Mouse (Mus musculus): ENCODE data around the gene Gata2. TPM values are rescaled to one million over a fixed set of nuclear protein-coding genes. Genes with fewer than 3 reads are reported as not detected.

Gene Gata2
- total and polyA plus RNA-seq, 2 experiments from 2014 or later = 2.3 to 4.6 TPM

- no peak for DNase-seq
- H3K4me1 ChIP-seq (ENCODE audit: insufficient read depth) = no peaks in the 10 kb centered on the region
- no peak overlapping the region for H3K27ac ChIP-seq (ENCODE audit: low read depth, low read length)
- H3K4me2 ChIP-seq (ENCODE audit: low read depth) = no peak overlapping the region
- ATAC-seq = no peak
- H3K9ac ChIP-seq = no peak overlapping the region
- no peak overlapping the region for H3K4me3 ChIP-seq (ENCODE audit: low read depth, low read length)
- TF ChIP-seq CTCF (IDR thresholded peaks at IDR 0.05; ENCODE audit: low read depth) = no peak
- WGBS = 7% methylated on average over 25 of the region's 25 CpGs
- peaks cover 82% of the 10 kb centered on the region for H3K27me3 ChIP-seq (ENCODE audit: insufficient read depth, low read length)
- no peaks in the 10 kb centered on the region for H3K9me3 ChIP-seq (ENCODE audit: low read length)
- no peaks in the 10 kb centered on the region for H3K36me3 ChIP-seq (ENCODE audit: insufficient read depth)
These were observed 11.1 kb downstream of the Gata2 start for GRCm38 (mm10) chr6:88204531-88205385.

GRCm38 (mm10) chr6:88205386-88205700 is 11.7 kb downstream of the Gata2 start:
- WGBS = 16% methylated on average over 7 of the region's 7 CpGs
- peaks cover 76% of the 10 kb centered on the region for H3K27me3 ChIP-seq (ENCODE audit: insufficient read depth, low read length)
- no peak overlapping the region for H3K4me3 ChIP-seq (ENCODE audit: low read depth, low read length)
- no peak overlapping the region for H3K4me2 ChIP-seq (ENCODE audit: low read depth)
- H3K36me3 ChIP-seq (ENCODE audit: insufficient read depth) = no peaks in the 10 kb centered on the region
- H3K27ac ChIP-seq (ENCODE audit: low read depth, low read length) = no peak overlapping the region
- ATAC-seq = no peak
- TF ChIP-seq CTCF (IDR thresholded peaks at IDR 0.05; ENCODE audit: low read depth) = no peak
- H3K4me1 ChIP-seq (ENCODE audit: insufficient read depth) = no peaks in the 10 kb centered on the region
- H3K9me3 ChIP-seq (ENCODE audit: low read length) = no peaks in the 10 kb centered on the region
- DNase-seq = no peak
- no peak overlapping the region for H3K9ac ChIP-seq

- no peak for TF ChIP-seq CTCF (IDR thresholded peaks at IDR 0.05; ENCODE audit: low read depth)
- no peak for DNase-seq
- no peaks in the 10 kb centered on the region for H3K9me3 ChIP-seq (ENCODE audit: low read length)
- H3K9ac ChIP-seq = no peak overlapping the region
- H3K4me3 ChIP-seq (ENCODE audit: low read depth, low read length) = no peak overlapping the region
- no peak overlapping the region for H3K27ac ChIP-seq (ENCODE audit: low read depth, low read length)
- no peak for ATAC-seq
- peaks cover 70% of the 10 kb centered on the region for H3K27me3 ChIP-seq (ENCODE audit: insufficient read depth, low read length)
- no peaks in the 10 kb centered on the region for H3K4me1 ChIP-seq (ENCODE audit: insufficient read depth)
- no peaks in the 10 kb centered on the region for H3K36me3 ChIP-seq (ENCODE audit: insufficient read depth)
- WGBS = 12% methylated on average over 9 of the region's 9 CpGs
- no peak overlapping the region for H3K4me2 ChIP-seq (ENCODE audit: low read depth)
These were observed 12.2 kb downstream of the Gata2 start for GRCm38 (mm10) chr6:88205937-88206336.

- no peak for ATAC-seq
- H3K4me3 ChIP-seq (ENCODE audit: low read depth, low read length) = no peak overlapping the region
- H3K4me1 ChIP-seq (ENCODE audit: insufficient read depth) = no peaks in the 10 kb centered on the region
- WGBS = 44% methylated on average over 7 of the region's 7 CpGs
- no peak for DNase-seq
- no peak overlapping the region for H3K4me2 ChIP-seq (ENCODE audit: low read depth)
- no peak for TF ChIP-seq CTCF (IDR thresholded peaks at IDR 0.05; ENCODE audit: low read depth)
- H3K36me3 ChIP-seq (ENCODE audit: insufficient read depth) = no peaks in the 10 kb centered on the region
- no peak overlapping the region for H3K27ac ChIP-seq (ENCODE audit: low read depth, low read length)
- peaks cover 64% of the 10 kb centered on the region for H3K27me3 ChIP-seq (ENCODE audit: insufficient read depth, low read length)
- H3K9me3 ChIP-seq (ENCODE audit: low read length) = no peaks in the 10 kb centered on the region
- no peak overlapping the region for H3K9ac ChIP-seq
These were observed 12.9 kb downstream of the Gata2 start for GRCm38 (mm10) chr6:88206566-88206965.

GRCm38 (mm10) chr6:88207403-88208033 is 13.8 kb downstream of the Gata2 start:
- Histone ChIP-seq H3K4me1 (ENCODE audit: insufficient read depth) (no peaks in the 10 kb centered on the region), H3K27ac (ENCODE audit: low read depth, low read length) (no peak overlapping the region), H3K9ac (no peak overlapping the region), H3K27me3 (ENCODE audit: insufficient read depth, low read length) (peaks cover 55% of the 10 kb centered on the region), H3K9me3 (ENCODE audit: low read length) (no peaks in the 10 kb centered on the region), H3K4me2 (ENCODE audit: low read depth) (no peak overlapping the region), H3K4me3 (ENCODE audit: low read depth, low read length) (no peak overlapping the region), H3K36me3 (ENCODE audit: insufficient read depth) (no peaks in the 10 kb centered on the region)
- DNase-seq (no peak), ATAC-seq (no peak)
- TF ChIP-seq CTCF (IDR thresholded peaks at IDR 0.05; ENCODE audit: low read depth) = no peak
- 82% methylated on average over 10 of the region's 10 CpGs for WGBS

- Histone ChIP-seq H3K4me2 (ENCODE audit: low read depth) (no peak overlapping the region), H3K27me3 (ENCODE audit: insufficient read depth, low read length) (peaks cover 51% of the 10 kb centered on the region), H3K4me3 (ENCODE audit: low read depth, low read length) (no peak overlapping the region), H3K9ac (no peak overlapping the region), H3K9me3 (ENCODE audit: low read length) (no peaks in the 10 kb centered on the region), H3K27ac (ENCODE audit: low read depth, low read length) (no peak overlapping the region), H3K36me3 (ENCODE audit: insufficient read depth) (no peaks in the 10 kb centered on the region), H3K4me1 (ENCODE audit: insufficient read depth) (no peaks in the 10 kb centered on the region)
- no peak for ATAC-seq
- no peak for TF ChIP-seq CTCF (IDR thresholded peaks at IDR 0.05; ENCODE audit: low read depth)
- 98% methylated on average over 3 of the region's 3 CpGs for WGBS
- no peak for DNase-seq
These were observed 14.6 kb downstream of the Gata2 start for GRCm38 (mm10) chr6:88208321-88208720.

GRCm38 (mm10) chr6:88209453-88209852 is 15.8 kb downstream of the Gata2 start:
- H3K4me3 ChIP-seq (ENCODE audit: low read depth, low read length) = no peak overlapping the region
- H3K9me3 ChIP-seq (ENCODE audit: low read length) = no peaks in the 10 kb centered on the region
- H3K9ac ChIP-seq = no peak overlapping the region
- DNase-seq (no peak), ATAC-seq (no peak)
- no peak overlapping the region for H3K4me2 ChIP-seq (ENCODE audit: low read depth)
- no peak for TF ChIP-seq CTCF (IDR thresholded peaks at IDR 0.05; ENCODE audit: low read depth)
- H3K36me3 ChIP-seq (ENCODE audit: insufficient read depth) = no peaks in the 10 kb centered on the region
- H3K27me3 ChIP-seq (ENCODE audit: insufficient read depth, low read length) = peaks cover 40% of the 10 kb centered on the region
- no peak overlapping the region for H3K27ac ChIP-seq (ENCODE audit: low read depth, low read length)
- H3K4me1 ChIP-seq (ENCODE audit: insufficient read depth) = no peaks in the 10 kb centered on the region
- 73% methylated on average over 5 of the region's 5 CpGs for WGBS
